Mouse (Mus musculus): ENCODE data around the gene Fntb. TPM values are rescaled to one million over a fixed set of nuclear protein-coding genes. Genes with fewer than 3 reads are reported as not detected.
"Not testable (repeated sequence)": the region's sequence is repeated elsewhere in the genome, so short reads cannot be mapped to it uniquely, and the experiment has no call there.

Gene Fntb
- total RNA-seq, 2 experiments from 2014 or later: 23.3 to 28.3 TPM

GRCm38 (mm10) chr12:76790446-76791084, 25.2 kb downstream of the Fntb start:
- intact Hi-C loops (cut with DNase I): no loop called here
- peak in 1 of 2 experiments; percentile 51 for DNase-seq (ENCODE audit: low spot score in 2 of 2)

DNA sequence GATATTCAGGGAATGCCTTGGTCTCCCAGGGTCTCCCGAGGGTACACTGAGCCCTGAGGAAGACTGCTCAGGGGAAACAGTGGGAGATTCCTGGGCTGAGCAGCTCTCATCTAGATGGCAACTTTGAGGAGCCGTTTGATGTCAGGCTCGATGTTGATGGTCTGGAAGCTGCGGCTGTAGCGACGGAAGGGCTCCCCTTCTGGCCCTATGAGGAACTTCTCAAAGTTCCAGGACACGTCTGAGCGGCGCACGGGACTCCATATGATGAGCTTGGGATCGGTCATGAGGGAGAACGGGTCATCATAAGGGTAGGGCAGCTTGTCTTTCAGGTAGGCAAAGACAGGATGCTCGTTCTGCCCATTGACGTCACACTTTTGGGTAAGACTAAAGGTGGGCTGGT, 27.2 kb downstream of the Fntb start:
- intact Hi-C loops (cut with DNase I); DNase-seq (ENCODE audit: low spot score in 2 of 2): not testable (repeated sequence)

DNA sequence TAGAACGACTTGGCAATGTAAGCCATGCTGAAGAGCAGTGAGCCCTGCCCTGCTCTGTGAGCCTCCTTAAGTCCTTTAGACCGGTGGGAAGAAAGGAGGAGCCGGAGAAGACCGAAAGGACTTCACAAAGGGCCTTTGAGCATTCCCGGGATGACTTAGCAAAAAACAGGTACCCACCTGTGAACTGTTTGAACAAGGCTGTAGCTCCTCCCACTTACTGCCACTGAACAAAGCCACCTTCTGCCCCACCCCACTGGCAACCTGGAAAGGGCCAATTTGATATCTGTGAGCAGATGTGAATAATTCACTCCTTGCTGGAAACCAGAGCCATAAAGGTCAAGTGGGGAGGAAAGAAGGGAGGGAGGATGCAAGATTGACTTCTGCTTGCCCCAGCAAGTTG, 30.0 kb downstream of the Fntb start, which contains the start of gene Gpx2:
TSS of gene Gpx2 (minus strand) at position 205 of the 400 bp plus-strand sequence.
- intact Hi-C loops (cut with DNase I): no loop called here
- DNase-seq (ENCODE audit: low spot score in 2 of 2): no peak

DNA sequence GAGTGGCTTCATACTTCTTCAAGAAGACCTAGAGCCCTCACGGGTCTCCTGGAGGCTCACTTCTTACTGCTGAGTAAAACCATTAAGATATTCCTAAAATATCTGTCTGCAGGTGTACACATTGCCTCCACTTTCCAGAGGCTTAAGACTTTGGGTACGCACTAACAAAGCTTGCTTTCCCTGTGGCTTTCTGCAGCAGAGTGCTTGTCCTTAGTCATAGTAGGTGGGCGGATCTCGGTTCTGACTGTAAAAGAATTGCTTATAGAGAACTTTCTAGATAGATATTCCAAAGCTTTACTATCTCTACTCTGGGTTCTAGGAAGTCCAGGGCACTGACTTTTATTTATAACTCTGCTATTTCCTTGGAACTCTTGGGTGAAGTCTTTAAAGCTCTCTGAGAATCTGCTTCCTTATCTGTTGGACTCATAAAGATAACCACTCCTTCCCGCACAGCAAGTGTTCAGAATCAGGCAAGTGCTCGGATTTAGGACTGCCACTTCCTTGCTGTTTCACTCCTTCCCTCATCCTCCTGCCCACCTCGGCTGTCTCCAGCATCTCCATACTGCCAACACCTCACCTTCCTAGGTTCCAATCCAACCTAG, 31.6 kb downstream of the Fntb start:
- peak in 1 of 2 experiments; percentile 75 for DNase-seq (ENCODE audit: low spot score in 2 of 2)
- intact Hi-C loops (cut with DNase I): no loop called here

GRCm38 (mm10) chr12:76798008-76798720, 32.8 kb downstream of the Fntb start:
- no peak for DNase-seq (ENCODE audit: low spot score in 2 of 2)
- intact Hi-C loops (cut with DNase I): no loop called here

GRCm38 (mm10) chr12:76803028-76803427, 37.6 kb downstream of the Fntb start:
- intact Hi-C loops (cut with DNase I): loop anchor here (2.0 kb wide), 1 partner anchor 18 kb away; no protein-coding TSS in a partner anchor
- DNase-seq (ENCODE audit: low spot score in 2 of 2): peak in 1 of 2 experiments; percentile 90

GRCm38 (mm10) chr12:76803700-76804252, 38.4 kb downstream of the Fntb start:
- DNase-seq (ENCODE audit: low spot score in 2 of 2): peak; percentile 50 to 68
- intact Hi-C loops (cut with DNase I): loop anchor here (2.0 kb wide), 1 partner anchor 17 kb away; no protein-coding TSS in a partner anchor

GRCm38 (mm10) chr12:76805056-76805811, 39.8 kb downstream of the Fntb start:
- DNase-seq (ENCODE audit: low spot score in 2 of 2): peak in 1 of 2 experiments; percentile 69
- intact Hi-C loops (cut with DNase I): no loop called here

DNA sequence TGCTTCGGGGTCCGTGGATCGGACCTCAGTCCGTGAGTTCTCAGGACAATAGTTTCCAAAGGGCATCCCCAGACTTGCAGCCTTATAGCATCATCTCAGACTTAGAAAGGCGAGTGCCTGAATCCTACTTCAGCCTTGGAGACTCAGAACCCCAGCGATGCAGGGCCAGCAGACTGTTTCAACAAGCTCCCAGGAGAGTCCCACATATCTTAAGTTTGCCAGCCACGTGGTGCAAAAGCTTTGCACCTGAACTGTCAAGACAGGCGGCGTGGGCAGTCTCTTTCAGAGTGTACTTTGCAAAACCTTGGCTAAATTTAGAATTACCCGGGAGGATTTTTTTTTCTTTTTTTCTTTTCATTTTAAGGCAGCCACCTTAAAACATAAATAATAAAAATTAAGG, 42.4 kb downstream of the Fntb start:
- DNase-seq (ENCODE audit: low spot score in 2 of 2): peak; percentile 58 to 83
- intact Hi-C loops (cut with DNase I): no loop called here

DNA sequence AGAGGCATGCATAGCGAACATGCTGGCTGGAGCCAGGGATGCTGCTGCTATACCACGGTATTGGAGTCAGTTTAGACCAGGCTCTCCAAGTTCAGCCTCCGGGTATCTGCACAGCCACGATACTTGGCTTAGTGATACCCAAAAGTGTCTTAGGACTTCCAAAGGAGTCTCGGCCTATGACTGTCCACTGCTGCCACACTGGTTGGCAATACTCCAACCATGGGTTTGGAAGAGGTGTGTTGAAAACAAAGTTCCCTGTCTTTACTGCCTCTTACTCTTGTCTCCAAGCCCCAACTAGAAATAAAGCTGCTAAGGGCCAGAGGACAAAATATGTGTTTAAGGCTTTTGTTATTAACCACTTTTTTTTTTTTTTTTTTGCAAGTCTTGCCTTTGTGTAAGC, 45.1 kb downstream of the Fntb start:
- intact Hi-C loops (cut with DNase I): no loop called here
- no peak for DNase-seq (ENCODE audit: low spot score in 2 of 2)

GRCm38 (mm10) chr12:76811006-76811405, 45.6 kb downstream of the Fntb start:
- intact Hi-C loops (cut with DNase I): no loop called here
- DNase-seq (ENCODE audit: low spot score in 2 of 2): no peak

GRCm38 (mm10) chr12:76813543-76813942, 48.2 kb downstream of the Fntb start:
- intact Hi-C loops (cut with DNase I): no loop called here
- DNase-seq (ENCODE audit: low spot score in 2 of 2): no peak

DNA sequence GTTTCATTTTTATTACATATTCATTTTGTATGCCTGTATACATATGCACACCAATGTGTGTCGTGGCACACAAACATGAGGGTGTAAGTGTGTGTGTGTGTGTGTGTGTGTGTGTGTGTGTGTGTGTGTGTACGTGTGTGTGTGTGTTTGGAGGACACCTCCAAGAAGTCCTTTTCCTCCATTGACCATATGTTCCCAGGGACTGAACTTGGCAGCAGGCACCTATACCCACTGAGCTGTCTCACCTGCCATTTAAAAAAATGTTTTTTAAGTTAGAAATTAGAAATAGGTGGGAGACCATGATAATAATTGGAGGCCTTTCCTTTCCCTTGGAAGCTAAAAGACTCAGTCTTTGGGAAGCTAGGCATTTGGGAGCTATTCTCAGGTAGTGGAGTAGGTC, 48.7 kb downstream of the Fntb start:
- DNase-seq (ENCODE audit: low spot score in 2 of 2): no peak
- intact Hi-C loops (cut with DNase I): no loop called here

- no peak for DNase-seq (ENCODE audit: low spot score in 2 of 2)
- intact Hi-C loops (cut with DNase I): no loop called here
These were observed 51.3 kb downstream of the Fntb start for GRCm38 (mm10) chr12:76816720-76817119.

DNA sequence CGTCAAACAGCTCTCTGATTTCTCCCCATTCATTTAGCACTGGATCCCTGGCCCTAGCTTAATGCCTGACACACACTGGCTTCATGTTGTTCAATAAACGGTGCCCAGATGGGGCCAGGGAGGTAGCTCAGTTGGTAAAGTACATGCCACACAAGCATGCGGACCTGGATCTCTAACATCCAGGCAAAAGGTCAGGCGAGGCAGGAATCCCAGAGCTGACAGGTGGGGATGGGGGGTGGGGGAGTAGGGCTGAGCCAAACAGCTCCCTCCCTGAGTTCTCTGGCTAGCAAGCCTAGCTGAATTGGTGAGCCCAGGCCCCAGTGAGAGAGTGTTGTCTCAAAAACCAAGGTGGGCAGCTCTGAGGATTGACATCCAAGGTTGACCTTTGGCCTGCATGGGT, 51.8 kb downstream of the Fntb start:
- DNase-seq (ENCODE audit: low spot score in 2 of 2): no peak
- intact Hi-C loops (cut with DNase I): no loop called here

- DNase-seq (ENCODE audit: low spot score in 2 of 2): no peak
- intact Hi-C loops (cut with DNase I): no loop called here
These were observed 52.7 kb downstream of the Fntb start for GRCm38 (mm10) chr12:76818120-76818519.

DNA sequence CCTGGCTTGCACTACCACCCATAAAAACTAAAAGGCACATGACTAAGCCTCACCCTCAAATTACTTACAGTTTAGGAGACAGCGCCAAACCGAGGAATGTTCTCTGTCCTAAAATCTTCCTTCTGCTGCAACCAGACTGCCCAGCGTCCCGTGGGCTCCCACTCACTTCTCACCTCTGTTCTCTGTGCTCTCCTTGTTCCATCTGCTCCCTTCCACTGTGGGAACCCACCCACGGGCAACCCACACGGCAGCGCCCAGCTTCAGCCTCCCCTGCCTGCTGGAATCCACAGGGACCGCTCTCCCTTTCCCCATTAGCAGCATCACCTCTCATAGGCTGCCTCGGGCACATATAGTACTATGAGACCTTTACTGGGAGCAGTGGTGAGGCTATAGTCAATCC, 53.5 kb downstream of the Fntb start:
- DNase-seq (ENCODE audit: low spot score in 2 of 2): peak; percentile 72 to 93
- intact Hi-C loops (cut with DNase I): no loop called here

- intact Hi-C loops (cut with DNase I): loop anchor here (2.0 kb wide), 1 partner anchor 17 kb away; no protein-coding TSS in a partner anchor
These were observed 54.4 kb downstream of the Fntb start for GRCm38 (mm10) chr12:76819816-76820215.

GRCm38 (mm10) chr12:76820615-76821014, 55.2 kb downstream of the Fntb start:
- intact Hi-C loops (cut with DNase I): loop anchor here (2.0 kb wide), 1 partner anchor 18 kb away; no protein-coding TSS in a partner anchor
- no peak for DNase-seq (ENCODE audit: low spot score in 2 of 2)

More at GRCm38 (mm10) chr12:76819816-76820215, 54.4 kb downstream of the Fntb start:
- no peak for DNase-seq (ENCODE audit: low spot score in 2 of 2)
